Mouse (Mus musculus): ENCODE results near the gene Abca8b. TPM values are rescaled to one million over a fixed set of nuclear protein-coding genes. Genes with fewer than 3 reads are reported as not detected.

Gene Abca8b
- polyA plus RNA-seq, 1 experiment from 2014 or later = 1.1 TPM

DNA sequence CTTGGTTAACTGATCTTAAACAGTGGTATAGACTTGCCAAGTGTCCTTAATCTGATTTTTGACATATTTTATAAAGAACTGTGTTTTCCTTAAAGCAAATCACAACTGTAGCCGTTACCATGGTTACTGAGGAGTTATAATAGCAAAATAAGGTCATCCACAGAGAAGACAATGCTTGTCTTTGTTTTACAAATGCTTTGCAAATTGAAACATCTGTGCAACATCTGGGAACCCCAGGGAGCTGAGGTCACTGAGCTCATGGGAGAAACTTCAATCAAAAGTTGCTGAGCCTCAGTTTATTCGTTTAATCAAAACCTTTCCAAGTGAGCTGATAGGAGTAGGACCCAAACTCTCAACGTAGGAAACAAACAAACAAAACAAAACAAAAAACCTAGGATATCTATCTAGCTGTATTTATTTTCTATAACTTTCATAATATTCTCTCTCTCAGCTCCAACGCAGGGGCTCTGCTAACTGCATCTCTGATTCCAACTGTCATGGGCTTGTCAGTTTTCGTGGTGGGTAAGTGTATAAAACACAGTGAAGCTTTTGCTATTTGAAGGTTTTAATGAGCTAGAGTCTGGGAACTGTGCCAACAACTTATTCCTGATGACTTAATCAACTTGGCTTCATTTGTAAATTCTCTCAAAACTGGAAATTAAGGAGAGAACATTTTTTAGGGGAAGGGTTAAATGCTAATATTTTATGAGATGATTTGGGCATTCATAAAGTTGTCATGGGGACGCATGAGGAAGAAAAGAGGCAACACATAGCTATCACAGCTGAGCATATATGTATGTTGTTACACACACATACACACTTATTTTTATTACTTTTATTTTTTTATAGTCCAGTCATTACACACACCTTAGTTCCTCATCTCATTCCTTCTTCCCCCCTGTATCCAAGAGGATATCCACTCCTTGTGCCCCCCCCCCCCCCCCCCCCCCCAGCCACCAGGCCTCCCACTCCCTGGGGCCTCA lies 92.7 kb downstream of the Abca8b start:
- no peak overlapping the region for H3K4me2 ChIP-seq (ENCODE audit: low read depth, low read length)
- no peak for ATAC-seq (replicated peaks; ENCODE audit: extremely low read depth, insufficient read depth, low FRiP score)
- no peak overlapping the region for H3K4me3 ChIP-seq (ENCODE audit: low read length)
- no peaks in the 10 kb centered on the region for H3K9me3 ChIP-seq (replicated peaks; ENCODE audit: control insufficient read depth, low read length)
- no peaks in the 10 kb centered on the region for H3K4me1 ChIP-seq (ENCODE audit: control insufficient read depth, insufficient read depth, low read length)
- WGBS = 38% methylated on average over 6 of the region's 6 CpGs
- peak overlapping the region; percentile 50; the same call in 1 of the 2 replicates for H3K27ac ChIP-seq (ENCODE audit: low read length)
- H3K9ac ChIP-seq (ENCODE audit: low read length) = no peak overlapping the region
- H3K27me3 ChIP-seq (ENCODE audit: control insufficient read depth, insufficient read depth, low read length) = no peaks in the 10 kb centered on the region
- H3K36me3 ChIP-seq (ENCODE audit: control insufficient read depth, insufficient read depth) = no peaks in the 10 kb centered on the region

- H3K36me3 ChIP-seq (ENCODE audit: control insufficient read depth, insufficient read depth) = no peaks in the 10 kb centered on the region
- 39% methylated on average over 4 of the region's 4 CpGs for WGBS
- H3K9me3 ChIP-seq (replicated peaks; ENCODE audit: control insufficient read depth, low read length) = no peaks in the 10 kb centered on the region
- H3K4me1 ChIP-seq (ENCODE audit: control insufficient read depth, insufficient read depth, low read length) = no peaks in the 10 kb centered on the region
- H3K27ac ChIP-seq (ENCODE audit: low read length) = no peak overlapping the region
- H3K4me3 ChIP-seq (ENCODE audit: low read length) = no peak overlapping the region
- H3K9ac ChIP-seq (ENCODE audit: low read length) = no peak overlapping the region
- ATAC-seq (replicated peaks; ENCODE audit: extremely low read depth, insufficient read depth, low FRiP score) = no peak
- no peaks in the 10 kb centered on the region for H3K27me3 ChIP-seq (ENCODE audit: control insufficient read depth, insufficient read depth, low read length)
- H3K4me2 ChIP-seq (ENCODE audit: low read depth, low read length) = no peak overlapping the region
Observed at GRCm38 (mm10) chr11:109900491-109901241, 95.0 kb downstream of the Abca8b start.

- no peaks in the 10 kb centered on the region for H3K9me3 ChIP-seq (replicated peaks; ENCODE audit: control insufficient read depth, low read length)
- no peak for ATAC-seq (replicated peaks; ENCODE audit: extremely low read depth, insufficient read depth, low FRiP score)
- whole genome bisulfite sequencing = 89% methylated on average over 6 of the region's 6 CpGs
Observed at GRCm38 (mm10) chr11:109898791-109899467, 96.7 kb downstream of the Abca8b start.

GRCm38 (mm10) chr11:109895952-109896530 lies 99.6 kb downstream of the Abca8b start:
- Histone ChIP-seq H3K9me3 (replicated peaks; ENCODE audit: control insufficient read depth, low read length) (no peaks in the 10 kb centered on the region), H3K4me2 (ENCODE audit: low read depth, low read length) (no peak overlapping the region), H3K9ac (ENCODE audit: low read length) (no peak overlapping the region), H3K36me3 (ENCODE audit: control insufficient read depth, insufficient read depth) (no peaks in the 10 kb centered on the region), H3K4me3 (ENCODE audit: low read length) (no peak overlapping the region), H3K4me1 (ENCODE audit: control insufficient read depth, insufficient read depth, low read length) (no peaks in the 10 kb centered on the region), H3K27ac (ENCODE audit: low read length) (peak overlapping the region; percentile 8; the same call in 1 of the 2 replicates), H3K27me3 (ENCODE audit: control insufficient read depth, insufficient read depth, low read length) (no peaks in the 10 kb centered on the region)
- WGBS = 64% methylated on average over 6 of the region's 6 CpGs
- no peak for ATAC-seq (replicated peaks; ENCODE audit: extremely low read depth, insufficient read depth, low FRiP score)

More at GRCm38 (mm10) chr11:109898791-109899467, 96.7 kb downstream of the Abca8b start:
- Histone ChIP-seq H3K9ac (ENCODE audit: low read length) (no peak overlapping the region), H3K27me3 (ENCODE audit: control insufficient read depth, insufficient read depth, low read length) (no peaks in the 10 kb centered on the region), H3K36me3 (ENCODE audit: control insufficient read depth, insufficient read depth) (no peaks in the 10 kb centered on the region), H3K4me2 (ENCODE audit: low read depth, low read length) (no peak overlapping the region), H3K4me1 (ENCODE audit: control insufficient read depth, insufficient read depth, low read length) (no peaks in the 10 kb centered on the region), H3K27ac (ENCODE audit: low read length) (no peak overlapping the region), H3K4me3 (ENCODE audit: low read length) (no peak overlapping the region)

GRCm38 (mm10) chr11:109895496-109895895 lies 100.1 kb downstream of the Abca8b start:
- Histone ChIP-seq H3K27ac (ENCODE audit: low read length) (no peak overlapping the region; the same call in 1 of the 2 replicates), H3K36me3 (ENCODE audit: control insufficient read depth, insufficient read depth) (no peaks in the 10 kb centered on the region), H3K4me1 (ENCODE audit: control insufficient read depth, insufficient read depth, low read length) (no peaks in the 10 kb centered on the region), H3K9me3 (replicated peaks; ENCODE audit: control insufficient read depth, low read length) (no peaks in the 10 kb centered on the region), H3K27me3 (ENCODE audit: control insufficient read depth, insufficient read depth, low read length) (no peaks in the 10 kb centered on the region), H3K4me3 (ENCODE audit: low read length) (no peak overlapping the region), H3K9ac (ENCODE audit: low read length) (no peak overlapping the region), H3K4me2 (ENCODE audit: low read depth, low read length) (no peak overlapping the region)
- peak; percentile 60; the same call in 1 of the 2 replicates for ATAC-seq (replicated peaks; ENCODE audit: extremely low read depth, insufficient read depth, low FRiP score)
- 55% methylated on average over 4 of the region's 4 CpGs for WGBS

DNA sequence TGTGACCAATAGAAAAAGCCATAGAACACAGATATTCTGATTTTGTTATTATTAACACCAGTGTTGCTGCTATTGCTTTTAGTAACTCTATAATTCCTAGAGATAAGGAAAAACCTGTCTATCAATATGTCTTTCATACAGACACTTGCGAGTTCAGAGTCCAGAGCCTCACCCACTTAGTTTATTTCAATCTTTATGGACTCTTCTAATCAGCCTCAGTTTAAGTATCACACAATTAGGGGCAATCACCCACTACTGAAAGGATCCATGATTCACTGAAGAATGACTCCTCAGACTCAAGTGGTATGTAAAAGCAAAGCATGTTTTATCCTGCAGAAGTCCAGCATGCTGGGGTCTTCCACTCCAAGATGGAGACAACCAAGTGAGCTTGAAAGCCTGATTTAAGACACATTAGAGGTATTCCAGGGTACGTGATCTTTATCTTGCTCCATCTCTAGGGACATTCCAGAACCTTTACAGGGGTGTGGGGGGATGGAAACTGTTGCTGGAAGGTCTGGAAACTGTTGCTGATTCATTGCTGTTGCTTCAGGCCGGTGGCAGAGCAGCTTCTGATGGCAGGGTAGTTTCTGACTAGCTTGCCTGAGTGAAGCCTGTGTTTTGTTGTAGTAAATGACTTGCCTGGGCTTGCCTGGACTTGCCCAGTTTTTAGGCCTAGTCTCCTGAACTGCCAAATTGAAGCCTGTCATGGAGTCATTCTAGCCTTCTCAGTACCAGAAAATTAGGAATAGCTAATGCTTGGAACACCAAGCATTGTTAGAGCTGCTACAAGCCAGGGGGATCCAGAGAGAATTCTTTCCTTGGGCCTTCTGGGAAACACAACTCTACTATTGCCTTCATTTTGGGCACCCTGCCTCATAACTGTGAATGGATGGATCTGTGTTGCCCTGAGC lies 101.5 kb downstream of the Abca8b start:
- 66% methylated on average over 3 of the region's 3 CpGs for WGBS
- H3K4me3 ChIP-seq (ENCODE audit: low read length) = no peak overlapping the region
- H3K9ac ChIP-seq (ENCODE audit: low read length) = no peak overlapping the region
- H3K27ac ChIP-seq (ENCODE audit: low read length) = no peak overlapping the region
- H3K4me2 ChIP-seq (ENCODE audit: low read depth, low read length) = no peak overlapping the region
- H3K27me3 ChIP-seq (ENCODE audit: control insufficient read depth, insufficient read depth, low read length) = no peaks in the 10 kb centered on the region
- no peak for ATAC-seq (replicated peaks; ENCODE audit: extremely low read depth, insufficient read depth, low FRiP score)
- H3K9me3 ChIP-seq (replicated peaks; ENCODE audit: control insufficient read depth, low read length) = no peaks in the 10 kb centered on the region
- no peaks in the 10 kb centered on the region for H3K4me1 ChIP-seq (ENCODE audit: control insufficient read depth, insufficient read depth, low read length)
- H3K36me3 ChIP-seq (ENCODE audit: control insufficient read depth, insufficient read depth) = no peaks in the 10 kb centered on the region

GRCm38 (mm10) chr11:109891989-109892386 lies 103.7 kb downstream of the Abca8b start:
- H3K4me3 ChIP-seq (ENCODE audit: low read length) = no peak overlapping the region
- H3K36me3 ChIP-seq (ENCODE audit: control insufficient read depth, insufficient read depth) = no peaks in the 10 kb centered on the region
- no peak overlapping the region for H3K4me2 ChIP-seq (ENCODE audit: low read depth, low read length)
- no peaks in the 10 kb centered on the region for H3K27me3 ChIP-seq (ENCODE audit: control insufficient read depth, insufficient read depth, low read length)
- H3K9ac ChIP-seq (ENCODE audit: low read length) = no peak overlapping the region
- 69% methylated on average over 4 of the region's 4 CpGs for WGBS
- H3K4me1 ChIP-seq (ENCODE audit: control insufficient read depth, insufficient read depth, low read length) = no peaks in the 10 kb centered on the region
- H3K9me3 ChIP-seq (replicated peaks; ENCODE audit: control insufficient read depth, low read length) = no peaks in the 10 kb centered on the region
- H3K27ac ChIP-seq (ENCODE audit: low read length) = no peak overlapping the region
- peak; percentile 55 for ATAC-seq (replicated peaks; ENCODE audit: extremely low read depth, insufficient read depth, low FRiP score)
